Mouse (Mus musculus): ENCODE results near the gene Nipa1. TPM values are rescaled to one million over a fixed set of nuclear protein-coding genes. Genes with fewer than 3 reads are reported as not detected.

The Nipa1 gene
- polyA plus RNA-seq, 1 experiment from 2014 or later: 10.2 TPM

DNA sequence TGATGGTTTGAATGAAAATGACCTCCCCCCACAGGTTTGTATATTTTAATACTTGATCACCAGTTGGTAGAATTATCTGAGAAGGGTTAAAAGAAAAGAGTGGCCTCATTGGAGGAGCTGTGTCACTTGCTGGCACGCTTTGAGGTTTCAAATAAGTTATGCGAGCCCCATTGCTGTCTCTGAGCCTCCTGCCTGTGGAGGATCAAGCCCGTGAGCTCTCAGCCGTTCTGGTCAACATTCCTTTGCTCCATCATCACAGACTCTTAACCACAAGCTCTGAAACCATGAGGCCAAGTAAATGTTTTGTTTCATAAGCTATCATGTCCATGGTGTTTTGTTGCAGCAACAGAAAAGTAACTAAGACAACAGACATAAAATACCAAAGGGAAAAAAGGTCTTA lies 35.0 kb downstream of the Nipa1 start:
- Histone ChIP-seq H3K27me3 (ENCODE audit: control insufficient read depth, insufficient read depth, low read length) (no peaks in the 10 kb centered on the region), H3K36me3 (ENCODE audit: control insufficient read depth, insufficient read depth, low read length) (0 out of 2 replicates have a peak, but pooled peaks cover 3% of the 10 kb centered on the region), H3K9me3 (ENCODE audit: control insufficient read depth, low read length) (no peaks in the 10 kb centered on the region), H3K27ac (ENCODE audit: low read depth, low read length) (no peak overlapping the region), H3K4me3 (ENCODE audit: low read depth, low read length) (no peak overlapping the region), H3K9ac (ENCODE audit: low read length) (no peak overlapping the region), H3K4me2 (no peak overlapping the region), H3K4me1 (ENCODE audit: control insufficient read depth, insufficient read depth, low read length) (no peaks in the 10 kb centered on the region)
- DNase-seq (ENCODE audit: low spot score, missing footprints): no peak
- ATAC-seq (ENCODE audit: low FRiP score): no peak
- WGBS: 76% methylated on average over 4 of the region's 4 CpGs

- no peak overlapping the region for H3K4me2 ChIP-seq
- H3K27ac ChIP-seq (ENCODE audit: low read depth, low read length): no peak overlapping the region
Measured at GRCm38 (mm10) chr7:55983107-55983506, 36.6 kb downstream of the Nipa1 start.

GRCm38 (mm10) chr7:55982010-55982700 lies 37.6 kb downstream of the Nipa1 start:
- no peaks in the 10 kb centered on the region for H3K4me1 ChIP-seq (ENCODE audit: control insufficient read depth, insufficient read depth, low read length)
- H3K36me3 ChIP-seq (ENCODE audit: control insufficient read depth, insufficient read depth, low read length): peaks cover 9% of the 10 kb centered on the region; the same call in 1 of the 2 replicates
- DNase-seq (ENCODE audit: low spot score, missing footprints) (no peak), ATAC-seq (ENCODE audit: low FRiP score) (no peak)
- WGBS: 91% methylated on average over 10 of the region's 10 CpGs
- no peaks in the 10 kb centered on the region for H3K27me3 ChIP-seq (ENCODE audit: control insufficient read depth, insufficient read depth, low read length)
- no peak overlapping the region for H3K4me2 ChIP-seq
- H3K4me3 ChIP-seq (ENCODE audit: low read depth, low read length): no peak overlapping the region
- H3K9ac ChIP-seq (ENCODE audit: low read length): no peak overlapping the region
- H3K9me3 ChIP-seq (ENCODE audit: control insufficient read depth, low read length): no peaks in the 10 kb centered on the region
- H3K27ac ChIP-seq (ENCODE audit: low read depth, low read length): no peak overlapping the region

More at GRCm38 (mm10) chr7:55983107-55983506, 36.6 kb downstream of the Nipa1 start:
- ATAC-seq (ENCODE audit: low FRiP score): no peak
- Histone ChIP-seq H3K9me3 (ENCODE audit: control insufficient read depth, low read length) (no peaks in the 10 kb centered on the region), H3K4me3 (ENCODE audit: low read depth, low read length) (no peak overlapping the region), H3K27me3 (ENCODE audit: control insufficient read depth, insufficient read depth, low read length) (no peaks in the 10 kb centered on the region), H3K4me1 (ENCODE audit: control insufficient read depth, insufficient read depth, low read length) (no peaks in the 10 kb centered on the region), H3K9ac (ENCODE audit: low read length) (no peak overlapping the region), H3K36me3 (ENCODE audit: control insufficient read depth, insufficient read depth, low read length) (peaks cover 9% of the 10 kb centered on the region; the same call in 1 of the 2 replicates)
- no peak for DNase-seq (ENCODE audit: low spot score, missing footprints)
- WGBS: 96% methylated on average over 5 of the region's 5 CpGs

GRCm38 (mm10) chr7:55981511-55981910 lies 38.2 kb downstream of the Nipa1 start:
- Histone ChIP-seq H3K9ac (ENCODE audit: low read length) (no peak overlapping the region), H3K4me1 (ENCODE audit: control insufficient read depth, insufficient read depth, low read length) (no peaks in the 10 kb centered on the region), H3K27ac (ENCODE audit: low read depth, low read length) (no peak overlapping the region), H3K27me3 (ENCODE audit: control insufficient read depth, insufficient read depth, low read length) (no peaks in the 10 kb centered on the region), H3K4me2 (no peak overlapping the region), H3K4me3 (ENCODE audit: low read depth, low read length) (no peak overlapping the region), H3K36me3 (ENCODE audit: control insufficient read depth, insufficient read depth, low read length) (peaks cover 9% of the 10 kb centered on the region; the same call in 1 of the 2 replicates), H3K9me3 (ENCODE audit: control insufficient read depth, low read length) (no peaks in the 10 kb centered on the region)
- WGBS: 93% methylated on average over 2 of the region's 2 CpGs
- DNase-seq (ENCODE audit: low spot score, missing footprints): no peak
- ATAC-seq (ENCODE audit: low FRiP score): no peak

- H3K9ac ChIP-seq (ENCODE audit: low read length): no peak overlapping the region
- H3K27ac ChIP-seq (ENCODE audit: low read depth, low read length): no peak overlapping the region
- peaks cover 2% of the 10 kb centered on the region; the same call in 1 of the 2 replicates for H3K36me3 ChIP-seq (ENCODE audit: control insufficient read depth, insufficient read depth, low read length)
- 93% methylated on average over 2 of the region's 2 CpGs for WGBS
- no peaks in the 10 kb centered on the region for H3K9me3 ChIP-seq (ENCODE audit: control insufficient read depth, low read length)
- no peaks in the 10 kb centered on the region for H3K27me3 ChIP-seq (ENCODE audit: control insufficient read depth, insufficient read depth, low read length)
- no peak overlapping the region for H3K4me3 ChIP-seq (ENCODE audit: low read depth, low read length)
- DNase-seq (ENCODE audit: low spot score, missing footprints) (no peak), ATAC-seq (ENCODE audit: low FRiP score) (no peak)
- H3K4me1 ChIP-seq (ENCODE audit: control insufficient read depth, insufficient read depth, low read length): no peaks in the 10 kb centered on the region
- H3K4me2 ChIP-seq: no peak overlapping the region
Measured at GRCm38 (mm10) chr7:55974429-55974828, 45.3 kb downstream of the Nipa1 start.

DNA sequence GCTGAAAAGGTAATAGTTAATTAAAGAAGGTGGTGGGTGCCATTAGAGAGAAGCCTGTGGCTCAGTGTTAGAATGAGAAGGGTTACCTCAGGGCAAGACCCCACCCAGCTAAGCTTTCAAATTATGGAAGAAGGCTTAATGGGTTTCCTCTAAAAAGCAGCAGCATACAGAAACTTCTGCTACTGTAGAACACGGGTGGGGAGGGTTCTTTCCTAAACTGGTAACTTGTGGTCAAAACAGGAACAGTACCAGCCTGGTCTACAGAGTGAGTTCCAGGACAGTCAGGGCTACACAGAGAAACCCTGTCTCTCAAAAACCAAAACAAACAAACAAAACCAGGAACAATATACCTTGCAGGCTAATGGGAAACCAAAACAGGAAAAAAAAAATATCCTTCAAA lies 50.3 kb downstream of the Nipa1 start:
- no peak overlapping the region for H3K9ac ChIP-seq (ENCODE audit: low read length)
- WGBS: 73% methylated on average over 1 of the region's 1 CpGs
- H3K27me3 ChIP-seq (ENCODE audit: control insufficient read depth, insufficient read depth, low read length): no peaks in the 10 kb centered on the region
- no peak overlapping the region for H3K27ac ChIP-seq (ENCODE audit: low read depth, low read length)
- no peaks in the 10 kb centered on the region for H3K36me3 ChIP-seq (ENCODE audit: control insufficient read depth, insufficient read depth, low read length)
- DNase-seq (ENCODE audit: low spot score, missing footprints): no peak
- no peaks in the 10 kb centered on the region for H3K9me3 ChIP-seq (ENCODE audit: control insufficient read depth, low read length)
- no peak for ATAC-seq (ENCODE audit: low FRiP score)
- H3K4me1 ChIP-seq (ENCODE audit: control insufficient read depth, insufficient read depth, low read length): no peaks in the 10 kb centered on the region
- no peak overlapping the region for H3K4me3 ChIP-seq (ENCODE audit: low read depth, low read length)
- H3K4me2 ChIP-seq: no peak overlapping the region

DNA sequence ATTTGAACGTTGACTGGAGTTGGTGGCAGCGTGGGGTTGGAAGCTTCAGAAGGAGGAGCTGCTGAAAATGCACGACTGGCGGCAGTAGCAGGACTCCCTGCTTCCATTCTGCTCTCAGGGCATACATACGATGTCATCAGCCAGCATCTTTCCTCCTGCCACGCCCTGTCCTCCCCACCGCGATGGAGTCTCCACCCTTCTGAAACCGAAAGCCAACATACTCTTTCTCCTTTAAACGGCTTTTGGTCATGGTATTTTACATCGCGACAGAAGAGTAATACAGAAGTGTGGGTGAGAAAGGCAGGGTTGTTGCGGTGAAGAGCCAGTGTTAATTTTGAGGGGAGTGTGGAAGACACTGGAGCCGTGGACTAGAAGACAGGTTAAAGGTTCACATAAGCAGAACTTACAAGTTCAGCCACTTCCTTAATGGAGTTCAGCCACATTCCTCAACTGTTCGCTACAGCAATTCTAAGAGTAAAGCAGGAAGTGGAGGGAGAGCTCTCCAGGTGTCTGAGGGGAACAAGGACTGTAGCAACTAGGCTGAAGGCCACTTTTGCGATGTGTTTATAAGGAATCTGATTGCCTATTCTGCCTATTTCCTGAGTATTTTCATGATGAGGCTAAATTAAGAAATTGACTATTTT lies 51.4 kb downstream of the Nipa1 start:
- WGBS: 44% methylated on average over 16 of the region's 16 CpGs
- DNase-seq (ENCODE audit: low spot score, missing footprints): no peak
- Histone ChIP-seq H3K4me3 (ENCODE audit: low read depth, low read length) (no peak overlapping the region), H3K27ac (ENCODE audit: low read depth, low read length) (no peak overlapping the region), H3K4me2 (no peak overlapping the region), H3K4me1 (ENCODE audit: control insufficient read depth, insufficient read depth, low read length) (no peaks in the 10 kb centered on the region; the same call in 1 of the 2 replicates), H3K9me3 (ENCODE audit: control insufficient read depth, low read length) (no peaks in the 10 kb centered on the region), H3K36me3 (ENCODE audit: control insufficient read depth, insufficient read depth, low read length) (no peaks in the 10 kb centered on the region), H3K9ac (ENCODE audit: low read length) (no peak overlapping the region), H3K27me3 (ENCODE audit: control insufficient read depth, insufficient read depth, low read length) (no peaks in the 10 kb centered on the region)
- ATAC-seq (ENCODE audit: low FRiP score): no peak

DNA sequence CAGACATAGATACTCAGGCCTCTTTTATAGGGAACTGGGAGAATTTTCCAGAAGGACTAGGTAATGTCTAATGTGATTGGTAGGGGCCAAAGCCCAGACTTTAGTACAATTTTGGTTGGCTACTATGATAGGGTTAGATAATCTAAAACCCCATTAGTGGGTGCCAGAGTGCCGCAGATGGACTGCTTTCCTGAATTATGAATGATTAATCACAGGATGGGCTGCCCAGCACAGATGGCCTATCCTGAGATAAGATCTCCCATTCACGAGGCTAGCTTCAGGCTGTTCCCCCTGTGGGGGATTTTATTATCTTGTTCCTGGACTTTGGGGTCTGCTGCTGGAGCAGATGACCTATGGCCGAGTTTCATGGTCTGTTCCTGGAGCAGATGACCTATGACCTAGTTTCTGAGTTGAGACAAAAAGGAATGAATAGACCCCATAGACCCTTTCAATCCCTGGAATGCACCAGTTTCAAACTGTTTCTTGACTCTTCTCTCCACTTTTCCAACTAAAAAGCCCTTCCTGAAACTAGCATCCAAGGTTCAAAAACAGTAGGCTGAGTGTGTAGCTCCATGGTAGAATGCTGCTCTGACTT lies 52.8 kb downstream of the Nipa1 start:
- Histone ChIP-seq H3K36me3 (ENCODE audit: control insufficient read depth, insufficient read depth, low read length) (no peaks in the 10 kb centered on the region), H3K9me3 (ENCODE audit: control insufficient read depth, low read length) (no peaks in the 10 kb centered on the region), H3K4me2 (no peak overlapping the region), H3K9ac (ENCODE audit: low read length) (no peak overlapping the region), H3K4me1 (ENCODE audit: control insufficient read depth, insufficient read depth, low read length) (peaks cover 4% of the 10 kb centered on the region; the same call in 1 of the 2 replicates), H3K27ac (ENCODE audit: low read depth, low read length) (no peak overlapping the region), H3K27me3 (ENCODE audit: control insufficient read depth, insufficient read depth, low read length) (no peaks in the 10 kb centered on the region), H3K4me3 (ENCODE audit: low read depth, low read length) (no peak overlapping the region)
- WGBS: 43% methylated on average over 3 of the region's 3 CpGs
- ATAC-seq (ENCODE audit: low FRiP score) (no peak), DNase-seq (ENCODE audit: low spot score, missing footprints) (no peak)
